Mouse (Mus musculus) ES-Bruce4 (cell line): Measurements from ENCODE around the gene Chid1. TPM values are rescaled to one million over a fixed set of nuclear protein-coding genes. Genes with fewer than 3 reads are reported as not detected.

Experiments
- H3K27ac ChIP-seq: 2 replicates; pipeline ENCODE4 v1.5.1; 2012; ENCODE audit warnings: low read length, inconsistent platforms; ENCODE audit not compliant: insufficient read depth
- H3K27me3 ChIP-seq: 2 replicates; pipeline ENCODE4 v1.6.1; 2012; ENCODE audit warnings: mild to moderate bottlenecking, low read length, inconsistent platforms; ENCODE audit not compliant: control insufficient read depth, poor library complexity, insufficient read depth, severe bottlenecking
- H3K36me3 ChIP-seq: 2 replicates; pipeline ENCODE4 v1.6.1; 2012; ENCODE audit warnings: inconsistent platforms, mild to moderate bottlenecking, low read length, moderate library complexity; ENCODE audit not compliant: control insufficient read depth, poor library complexity, insufficient read depth, severe bottlenecking
- H3K4me1 ChIP-seq: one replicate; pipeline ENCODE4 v1.8.1; 2011; ENCODE audit warnings: low read length; ENCODE audit not compliant: control insufficient read depth, insufficient read depth
- H3K4me3 ChIP-seq: 2 replicates; pipeline ENCODE4 v1.5.1; 2011; ENCODE audit warnings: low read depth, mild to moderate bottlenecking, low read length
- H3K9ac ChIP-seq: 2 replicates; pipeline ENCODE4 v1.6.1; 2012; ENCODE audit warnings: low read depth, mild to moderate bottlenecking, inconsistent platforms; ENCODE audit not compliant: poor library complexity, severe bottlenecking
- H3K9me3 ChIP-seq: replicated peaks from 2 replicates; pipeline ENCODE4 v1.6.1; 2012; ENCODE audit warnings: mild to moderate bottlenecking, low read length, inconsistent platforms; ENCODE audit not compliant: control insufficient read depth, poor library complexity, insufficient read depth, severe bottlenecking
- CTCF ChIP-seq: IDR thresholded peaks from one replicate; pipeline ENCODE4 v1.8.1; 2011; ENCODE audit warnings: low read depth, low read length
- EP300 ChIP-seq: IDR thresholded peaks from 2 replicates; pipeline ENCODE4 v1.6.1; 2011; ENCODE audit warnings: low read depth, low read length; ENCODE audit not compliant: insufficient read depth
- POLR2A ChIP-seq: IDR thresholded peaks from one replicate; pipeline ENCODE4 v1.8.1; 2011; ENCODE audit warnings: low read length; ENCODE audit not compliant: insufficient read depth
- polyA plus RNA-seq: library from polyadenylated mRNA; stranded (reverse); fragments of >200 nt; gene quantifications from 2 replicates; pipeline ENCODE4 v1.2.4, GENCODE M21; 2011; ENCODE audit warnings: low read depth; ENCODE audit not compliant: missing spikeins, insufficient read depth, insufficient read length

Gene Chid1
- polyA plus RNA-seq, 1 experiment, result 16.7 TPM

GRCm38 (mm10) chr7:141476226-141476980 is 63.3 kb downstream of the Chid1 start:
- H3K4me1 ChIP-seq, result no peaks in the 10 kb centered on the region
- H3K4me3 ChIP-seq, result peak overlapping the region; percentile 98
- H3K9me3 ChIP-seq, result no peaks in the 10 kb centered on the region
- H3K36me3 ChIP-seq, result peaks cover 12% of the 10 kb centered on the region; the same call in 1 of the 2 replicates
- TF ChIP-seq EP300, result peak; percentile 60; the same call in 1 of the 2 replicates
- TF ChIP-seq CTCF, result no peak
- peak overlapping the region; percentile 92 for H3K9ac ChIP-seq
- no peaks in the 10 kb centered on the region for H3K27me3 ChIP-seq
- H3K27ac ChIP-seq, result no peak overlapping the region

DNA sequence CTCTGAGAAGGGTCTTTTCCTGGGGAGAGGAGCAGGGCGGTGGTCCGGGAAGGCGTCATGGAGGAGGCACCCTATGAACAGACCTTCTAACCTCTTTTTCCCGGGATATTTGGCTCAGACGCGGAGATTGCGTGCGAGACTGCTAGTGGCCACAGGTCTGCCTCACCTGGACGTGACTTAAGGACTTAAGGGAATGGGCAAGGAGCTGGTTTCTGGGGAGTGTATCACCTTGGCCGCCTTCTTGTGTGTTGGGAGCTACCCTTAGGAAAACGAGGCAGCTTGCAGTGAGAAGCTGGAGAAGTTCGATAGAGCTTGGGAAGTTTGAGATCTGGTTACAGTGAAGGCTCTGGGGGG is 63.9 kb downstream of the Chid1 start:
- no peaks in the 10 kb centered on the region for H3K4me1 ChIP-seq
- H3K9ac ChIP-seq, result peak overlapping the region; percentile 92
- TF ChIP-seq POLR2A, result no peak
- TF ChIP-seq CTCF, result no peak
- no peak for TF ChIP-seq EP300
- peaks cover 18% of the 10 kb centered on the region for H3K36me3 ChIP-seq
- H3K4me3 ChIP-seq, result peak overlapping the region; percentile 98
- no peak overlapping the region for H3K27ac ChIP-seq
- no peaks in the 10 kb centered on the region for H3K9me3 ChIP-seq
- no peaks in the 10 kb centered on the region for H3K27me3 ChIP-seq

DNA sequence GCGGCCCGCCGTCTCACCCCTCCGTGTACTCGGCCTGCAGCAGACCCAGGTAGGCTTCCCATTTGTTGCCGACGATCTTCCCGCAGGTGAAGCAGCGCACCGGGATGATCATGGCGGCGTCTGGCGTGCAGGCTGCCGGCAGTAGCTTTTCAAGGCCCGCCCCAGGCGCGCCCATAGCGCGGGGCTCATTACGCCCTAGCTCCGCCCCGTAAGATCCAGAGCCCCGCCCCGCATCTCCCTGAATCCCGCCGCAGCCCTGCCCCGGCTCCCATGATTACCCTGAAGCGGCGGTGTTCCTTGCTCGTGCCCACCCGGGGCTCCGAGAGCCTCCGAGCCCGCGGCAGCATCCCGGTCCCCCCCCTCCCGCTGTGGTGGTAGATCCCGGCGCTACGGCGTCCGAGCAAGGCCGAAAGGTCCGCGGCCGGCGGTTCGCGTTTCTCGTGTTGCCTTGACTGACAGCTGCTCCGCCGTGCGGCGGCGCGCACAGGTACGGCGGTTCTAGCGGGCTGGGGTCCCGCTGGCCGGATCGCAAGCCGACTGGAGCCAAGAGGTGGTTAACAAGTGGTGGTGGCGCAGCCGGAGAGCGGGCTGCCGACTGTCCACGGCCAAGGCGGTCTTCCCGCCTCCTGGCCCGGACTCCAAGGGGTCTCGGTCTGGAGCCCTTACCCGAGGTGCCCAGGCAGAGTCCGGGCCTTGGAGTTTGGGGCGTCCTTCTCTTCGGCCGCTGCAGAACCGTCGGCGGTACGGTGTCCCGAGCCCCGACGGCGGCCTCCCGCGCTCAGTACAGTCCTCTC is 64.4 kb downstream of the Chid1 start, which contains the start of the genes Polr2l and Tspan4:
Gene Polr2l, minus strand, starts transcription at position 122 of the 794 bp plus-strand sequence.
Gene Tspan4, plus strand, starts transcription at position 230 of the 794 bp plus-strand sequence.
- TF ChIP-seq EP300 (0 out of 2 replicates have a peak, but pooled peaks have one; percentile 12), CTCF (no peak), POLR2A (peak; percentile 40)
- Histone ChIP-seq H3K27me3 (no peaks in the 10 kb centered on the region), H3K27ac (no peak within 1 kb of the TSS), H3K9me3 (no peaks in the 10 kb centered on the region), H3K4me1 (no peaks in the 10 kb centered on the region), H3K4me3 (peak within 1 kb of the TSS; percentile 98), H3K36me3 (peaks cover 22% of the 10 kb centered on the region), H3K9ac (peak within 1 kb of the TSS; percentile 92)

- H3K36me3 ChIP-seq, result peaks cover 22% of the 10 kb centered on the region
- H3K4me1 ChIP-seq, result no peaks in the 10 kb centered on the region
- H3K27me3 ChIP-seq, result no peaks in the 10 kb centered on the region
- H3K9ac ChIP-seq, result peak overlapping the region; percentile 92
- H3K4me3 ChIP-seq, result peak overlapping the region; percentile 98
- H3K9me3 ChIP-seq, result no peaks in the 10 kb centered on the region
- no peak overlapping the region for H3K27ac ChIP-seq
- no peak for TF ChIP-seq EP300
- TF ChIP-seq CTCF, result no peak
- TF ChIP-seq POLR2A, result no peak
Observed at GRCm38 (mm10) chr7:141474160-141474559, 65.5 kb downstream of the Chid1 start.

DNA sequence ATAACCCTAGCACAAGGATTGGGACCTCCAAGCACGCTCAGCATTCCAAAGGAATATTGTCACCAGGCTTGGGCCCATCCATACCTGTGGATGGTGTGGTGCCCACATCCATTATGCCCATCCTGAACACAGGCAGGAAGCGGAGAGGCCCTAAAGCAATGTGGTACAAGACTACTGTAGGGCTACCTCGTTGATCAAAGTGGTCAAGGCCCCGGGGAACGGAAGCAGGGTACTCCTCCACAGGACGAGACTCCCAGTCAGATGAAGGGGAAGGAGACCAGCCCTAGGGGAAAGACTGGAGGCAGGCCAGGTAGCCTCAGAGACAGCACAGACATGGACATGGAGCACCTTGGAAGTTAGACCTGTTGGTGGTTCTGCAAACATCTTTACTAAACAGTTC is 66.9 kb downstream of the Chid1 start:
- H3K9me3 ChIP-seq, result no peaks in the 10 kb centered on the region
- H3K36me3 ChIP-seq, result peaks cover 22% of the 10 kb centered on the region
- H3K27ac ChIP-seq, result no peak overlapping the region
- no peak for TF ChIP-seq POLR2A
- no peak for TF ChIP-seq EP300
- TF ChIP-seq CTCF, result no peak
- no peaks in the 10 kb centered on the region for H3K27me3 ChIP-seq
- no peak overlapping the region for H3K4me3 ChIP-seq
- no peak overlapping the region for H3K9ac ChIP-seq
- H3K4me1 ChIP-seq, result no peaks in the 10 kb centered on the region
